Mouse (Mus musculus) heart, embryonic 14.5 days (tissue): ENCODE measurements around the gene Rpl13a. TPM values are rescaled to one million over a fixed set of nuclear protein-coding genes. Genes with fewer than 3 reads are reported as not detected.
"Not testable (repeated sequence)": the region's sequence is repeated elsewhere in the genome, so short reads cannot be mapped to it uniquely, and the experiment has no call there.

Source experiments
- ATAC-seq: fragments of 200-750 bp; cut with Nextera tagmentation; 2 replicates; pipeline ENCODE4 v1.8.0; 2017; ENCODE audit warnings: low read depth, moderate TSS enrichment; ENCODE audit not compliant: insufficient number of reproducible peaks, insufficient read depth, low FRiP score
- H3K27ac ChIP-seq, 2 experiments: fragments of 200-500 bp in 1 of 2; fragments of 300-500 bp in 1 of 2; sonication (generic) in 1 of 2; replicated peaks in 1 of 2; 2 replicates each; pipeline ENCODE4 v1.5.1; 2012 to 2014; ENCODE audit warnings: low read depth in 2 of 2, low read length in 2 of 2, control low read depth in 1 of 2, mild to moderate bottlenecking in 1 of 2, mixed read lengths in 1 of 2; ENCODE audit not compliant: control insufficient read depth in 1 of 2, insufficient read depth in 1 of 2
- H3K27me3 ChIP-seq: fragments of 300-500 bp; sonication (generic); 2 replicates; pipeline ENCODE4 v1.6.1; 2014; ENCODE audit warnings: mild to moderate bottlenecking, low read length, control low read depth; ENCODE audit not compliant: control insufficient read depth, insufficient read depth
- H3K36me3 ChIP-seq: fragments of 300-500 bp; sonication (generic); 2 replicates; pipeline ENCODE4 v1.6.1; 2014; ENCODE audit warnings: mild to moderate bottlenecking, control low read depth, low read length, mixed read lengths; ENCODE audit not compliant: control insufficient read depth, insufficient read depth
- H3K4me1 ChIP-seq, 2 experiments: fragments of 200-500 bp in 1 of 2; fragments of 300-500 bp in 1 of 2; sonication (generic) in 1 of 2; 2 replicates each; pipeline ENCODE4 v1.6.1; 2012 to 2014; ENCODE audit warnings: low read length in 2 of 2, control low read depth in 1 of 2, mixed read lengths in 1 of 2; ENCODE audit not compliant: control insufficient read depth in 2 of 2, insufficient read depth in 2 of 2
- H3K4me2 ChIP-seq: fragments of 300-500 bp; sonication (generic); 2 replicates; pipeline ENCODE4 v1.6.1; 2014; ENCODE audit warnings: mild to moderate bottlenecking, low read length
- H3K4me3 ChIP-seq, 2 experiments: fragments of 200-500 bp in 1 of 2; fragments of 300-500 bp in 1 of 2; sonication (generic) in 1 of 2; 2 replicates each; pipeline ENCODE4 v1.5.1; 2012 to 2014; ENCODE audit warnings: low read length in 2 of 2, mild to moderate bottlenecking in 2 of 2, control low read depth in 1 of 2, low read depth in 1 of 2, moderate library complexity in 1 of 2; ENCODE audit not compliant: control insufficient read depth in 1 of 2, insufficient read depth in 1 of 2
- H3K9ac ChIP-seq: fragments of 300-500 bp; sonication (generic); 2 replicates; pipeline ENCODE4 v1.6.1; 2014; ENCODE audit warnings: mild to moderate bottlenecking, low read length
- H3K9me3 ChIP-seq: fragments of 300-500 bp; sonication (generic); 2 replicates; pipeline ENCODE4 v1.6.1; 2016; ENCODE audit warnings: low read length, control low read depth; ENCODE audit not compliant: control insufficient read depth
- WGBS: fragments of 180-500 bp; shearing (Covaris S2); extraction: QIAGEN DNeasy Blood & Tissue Kit; methylation state at CpG from one replicate; pipeline ENCODE4 v1.1.7; 2014; 5-methylcytosine and 5-hydroxymethylcytosine counted together
- polyA plus RNA-seq: library from polyadenylated mRNA; unstranded; fragments of >200 nt; fragmentation: Nextera tagmentation; extraction: Ambion mirVana; gene quantifications from 2 replicates; pipeline ENCODE4 v1.2.1, GENCODE M21; 2014

Rpl13a gene
- polyA plus RNA-seq, 1 experiment from 2014 or later: 918 TPM

DNA sequence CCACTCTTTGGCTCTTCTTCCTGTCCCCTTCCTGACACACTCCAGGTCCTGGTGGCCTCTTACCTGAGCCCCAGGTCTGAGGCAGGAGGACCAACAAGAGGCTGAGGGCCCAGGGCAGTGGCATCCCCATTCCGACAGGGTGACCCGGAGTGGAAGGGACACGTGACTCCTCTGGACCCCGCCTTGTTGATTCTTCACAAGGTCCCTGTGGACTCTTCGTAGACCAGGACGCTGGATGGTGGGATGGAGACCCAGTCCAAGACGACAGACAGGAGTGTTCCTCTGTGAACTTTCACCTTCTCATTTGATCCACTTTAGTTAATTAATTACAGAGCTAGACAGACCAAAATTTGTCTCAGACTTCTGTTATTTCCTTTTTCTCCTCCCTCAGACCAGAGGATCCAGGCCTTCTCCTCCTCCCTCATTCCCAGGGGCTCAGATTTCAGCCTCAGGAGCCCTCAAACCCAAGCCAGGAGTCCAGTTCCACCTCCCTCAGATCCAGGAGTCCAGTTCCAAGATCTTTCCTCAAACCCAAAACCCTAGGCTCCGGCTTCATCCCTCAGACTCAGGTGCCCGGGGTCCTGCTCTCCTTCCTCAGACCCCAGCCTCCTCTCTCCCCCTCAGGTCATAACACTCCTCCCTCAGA, 25.5 kb downstream of the Rpl13a start:
- no peak for ATAC-seq
- Histone ChIP-seq H3K9ac (peak overlapping the region; percentile 72), H3K9me3 (no peaks in the 10 kb centered on the region), H3K27ac (peak overlapping the region; percentile 83 to 90), H3K4me1 (peaks cover 8 to 12% of the 10 kb centered on the region in 2 experiments), H3K4me3 (peak overlapping the region; percentile 30 to 49), H3K36me3 (no peaks in the 10 kb centered on the region), H3K27me3 (no peaks in the 10 kb centered on the region), H3K4me2 (peak overlapping the region; percentile 61)
- 74% methylated on average over 9 of the region's 9 CpGs for WGBS

DNA sequence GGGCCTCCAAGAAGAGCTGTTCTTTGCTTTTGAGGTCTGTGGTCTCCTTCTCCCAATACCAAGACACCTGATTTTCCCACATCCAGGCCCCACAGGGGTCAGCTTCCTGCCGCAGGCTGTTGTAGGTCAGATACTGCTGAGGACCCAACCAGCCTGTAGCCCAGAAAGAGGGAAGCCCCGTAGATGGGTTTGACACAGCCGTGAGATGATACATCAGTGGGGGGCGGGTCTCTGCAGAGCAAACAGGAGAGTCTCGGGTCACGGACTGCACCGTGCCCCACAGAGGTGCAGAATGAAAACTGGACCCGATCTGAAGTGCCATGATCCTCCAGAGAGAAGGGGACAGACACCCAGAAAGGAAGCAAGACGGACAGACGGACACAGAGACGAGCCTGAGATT, 26.1 kb downstream of the Rpl13a start:
- WGBS: 83% methylated on average over 11 of the region's 11 CpGs
- no peak for ATAC-seq
- Histone ChIP-seq H3K4me2 (peak overlapping the region; percentile 61), H3K9me3 (no peaks in the 10 kb centered on the region), H3K4me1 (peaks cover 8 to 12% of the 10 kb centered on the region in 2 experiments), H3K36me3 (no peaks in the 10 kb centered on the region), H3K27me3 (no peaks in the 10 kb centered on the region), H3K27ac (no peak overlapping the region), H3K4me3 (no peak overlapping the region), H3K9ac (peak overlapping the region; percentile 72; the same call in 1 of the 2 replicates)

DNA sequence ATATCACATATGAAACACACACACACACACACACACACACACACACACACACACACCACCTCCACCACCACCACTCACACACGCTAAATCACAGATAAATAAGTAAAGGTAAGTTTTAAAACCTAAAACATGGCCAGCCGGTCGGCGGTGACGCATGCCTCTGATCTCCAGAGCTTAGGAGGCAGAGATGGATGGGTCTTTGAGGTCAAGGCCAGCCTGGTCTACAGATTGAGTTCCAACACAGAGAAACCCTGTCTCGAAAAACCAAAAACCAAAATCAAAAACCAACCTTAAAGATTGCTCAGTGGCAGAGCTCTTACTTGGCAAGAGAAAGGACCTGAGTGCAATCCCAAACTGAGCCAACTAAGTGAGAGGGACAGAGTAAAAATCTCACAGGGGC, 28.5 kb downstream of the Rpl13a start:
- H3K27me3 ChIP-seq: no peaks in the 10 kb centered on the region
- H3K36me3 ChIP-seq: no peaks in the 10 kb centered on the region
- WGBS: 91% methylated on average over 6 of the region's 6 CpGs
- no peak overlapping the region for H3K27ac ChIP-seq
- H3K4me1 ChIP-seq: peaks cover 8 to 12% of the 10 kb centered on the region in 2 experiments
- no peak for ATAC-seq
- H3K9ac ChIP-seq: no peak overlapping the region
- no peak overlapping the region for H3K4me3 ChIP-seq
- H3K9me3 ChIP-seq: no peaks in the 10 kb centered on the region
- H3K4me2 ChIP-seq: no peak overlapping the region

GRCm38 (mm10) chr7:45098541-45099240, 29.9 kb downstream of the Rpl13a start:
- Histone ChIP-seq H3K27me3 (no peaks in the 10 kb centered on the region), H3K9ac (no peak overlapping the region), H3K36me3 (no peaks in the 10 kb centered on the region), H3K9me3 (no peaks in the 10 kb centered on the region), H3K27ac (no peak overlapping the region), H3K4me2 (no peak overlapping the region), H3K4me1 (peaks cover 1 to 5% of the 10 kb centered on the region in 2 experiments; a peak in 3 of 4 replicates), H3K4me3 (no peak overlapping the region)
- no peak for ATAC-seq
- 86% methylated on average over 8 of the region's 8 CpGs for WGBS

- 49% methylated on average over 6 of the region's 6 CpGs for WGBS
- Histone ChIP-seq H3K9ac (no peak overlapping the region), H3K4me1 (peaks cover 0 to 3% of the 10 kb centered on the region in 2 experiments; a peak in 1 of 4 replicates), H3K4me3 (no peak overlapping the region), H3K4me2 (no peak overlapping the region), H3K27me3 (no peaks in the 10 kb centered on the region), H3K36me3 (no peaks in the 10 kb centered on the region), H3K27ac (no peak overlapping the region), H3K9me3 (no peaks in the 10 kb centered on the region)
- ATAC-seq: no peak
These were observed 31.1 kb downstream of the Rpl13a start for GRCm38 (mm10) chr7:45097479-45097878.

DNA sequence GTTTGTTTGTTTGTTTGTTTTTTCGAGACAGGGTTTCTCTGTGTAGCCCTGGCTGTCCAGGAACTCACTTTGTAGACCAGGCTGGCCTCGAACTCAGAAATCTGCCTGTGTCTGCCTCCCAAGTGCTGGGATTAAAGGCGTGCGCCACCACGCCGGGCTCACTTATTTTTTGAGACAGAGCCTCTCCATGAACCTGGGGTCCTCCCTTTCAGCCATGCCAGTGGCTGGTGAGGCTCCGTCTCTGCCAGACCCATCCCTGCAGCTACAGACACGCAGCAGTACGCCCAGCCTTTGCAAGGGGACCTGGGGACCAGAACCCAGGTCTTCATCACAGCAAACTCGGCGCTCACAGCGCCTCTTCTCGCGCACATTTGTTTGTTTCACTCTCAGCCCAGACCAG, 32.6 kb downstream of the Rpl13a start:
- ATAC-seq, H3K9me3 ChIP-seq: not testable (repeated sequence)
- 90% methylated on average over 14 of the region's 14 CpGs for WGBS

GRCm38 (mm10) chr7:45095367-45095766, 33.2 kb downstream of the Rpl13a start:
- Histone ChIP-seq H3K4me3 (no peak overlapping the region), H3K4me2 (no peak overlapping the region), H3K4me1 (peaks cover 7 to 12% of the 10 kb centered on the region in 2 experiments; a peak in 2 of 4 replicates), H3K36me3 (no peaks in the 10 kb centered on the region), H3K27me3 (no peaks in the 10 kb centered on the region), H3K9me3 (no peaks in the 10 kb centered on the region), H3K27ac (no peak overlapping the region), H3K9ac (no peak overlapping the region)
- no peak for ATAC-seq
- 67% methylated on average over 6 of the region's 6 CpGs for WGBS

More for the DNA sequence above, 32.6 kb downstream of the Rpl13a start:
- not testable (repeated sequence) for H3K4me3 ChIP-seq, H3K4me2 ChIP-seq, H3K4me1 ChIP-seq, H3K27ac ChIP-seq, H3K9ac ChIP-seq, H3K36me3 ChIP-seq, H3K27me3 ChIP-seq
